Comparison of ENCODE assay signal across 8 mouse cellular contexts in the genomic region with DNA sequence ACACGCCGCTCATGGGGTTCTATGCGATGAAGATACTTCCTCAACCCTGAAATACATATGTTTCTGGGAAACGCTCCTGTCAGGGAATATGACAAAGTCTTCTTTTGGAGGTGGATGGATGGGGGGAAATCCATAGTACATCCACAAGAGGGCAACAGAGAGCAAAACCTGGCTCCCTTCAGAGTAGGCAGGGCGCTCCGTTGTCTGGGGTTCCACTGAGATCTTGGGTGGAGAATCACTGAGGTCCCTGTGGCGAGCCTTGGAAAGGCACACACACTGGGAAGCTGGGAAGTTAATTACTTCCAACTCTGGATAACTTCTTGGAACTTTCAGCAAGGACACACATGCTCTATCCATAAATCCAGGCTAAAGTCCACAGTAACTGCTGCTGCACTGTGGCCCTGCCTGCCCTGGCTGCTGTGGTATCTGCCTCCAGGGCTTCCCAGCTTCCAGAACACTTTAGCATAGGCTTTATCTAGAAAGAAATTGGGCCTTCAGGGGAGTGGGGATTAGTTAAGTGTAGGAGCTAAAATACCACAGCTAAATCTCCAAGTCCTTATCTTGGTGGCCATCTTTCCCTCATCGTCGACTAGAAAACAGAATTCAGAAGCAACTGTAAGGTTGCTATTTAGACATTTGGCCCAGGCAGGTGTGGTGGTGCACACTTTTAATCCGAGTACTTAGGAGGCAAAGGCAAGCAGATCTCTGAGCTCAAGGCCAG.
DNase-seq lines count a peak whose midpoint lies in the region; ATAC-seq and TF ChIP-seq lines count a peak whose summit lies in the region.

No protein-coding gene starts in this region.

- H3K27ac ChIP-seq in midbrain, embryonic 14.5 days (replicated peaks; ENCODE audit: low read depth, low read length): no peak overlapping the region
- no peak overlapping the region for H3K27ac ChIP-seq in midbrain, embryonic 13.5 days
- no peak overlapping the region for H3K27ac ChIP-seq in embryonic fibroblast, embryonic 13.5 days (ENCODE audit: insufficient read depth, low read length)
- H3K27ac ChIP-seq in limb, embryonic 13.5 days: no peak overlapping the region

- 77% methylated on average over 10 of the region's 10 CpGs for WGBS in midbrain, embryonic 14.5 days
- WGBS in midbrain, embryonic 13.5 days: 75% methylated on average over 10 of the region's 10 CpGs
- 68% methylated on average over 10 of the region's 10 CpGs for WGBS in limb, embryonic 13.5 days

- ATAC-seq in midbrain, embryonic 14.5 days (ENCODE audit: low FRiP score, low TSS enrichment): no peak
- ATAC-seq in midbrain, embryonic 13.5 days: no peak
- 0 out of 2 replicates have a peak, but pooled peaks have one; percentile 59 for ATAC-seq in limb, embryonic 13.5 days (ENCODE audit: low FRiP score, low read depth)
- ATAC-seq in erythroid progenitor cell, adult 5-6 weeks (replicated peaks; ENCODE audit: low FRiP score, poor library complexity, severe bottlenecking): no peak

- peak; percentile 17 to 64 for DNase-seq in adrenal gland, adult (ENCODE audit: inconsistent age in 2 of 2, low spot score in 1 of 2)
- DNase-seq in adrenal gland, postnatal 4 days (ENCODE audit: low spot score in 2 of 2): no peak
- peak; percentile 56 for DNase-seq in midbrain, embryonic 14.5 days
- peak; percentile 62 for DNase-seq in thymus, postnatal 4 days

- H3K9me3 ChIP-seq in midbrain, embryonic 14.5 days (ENCODE audit: control insufficient read depth, low read length): no peaks in the 10 kb centered on the region
- H3K9me3 ChIP-seq in midbrain, embryonic 13.5 days: peaks cover 3% of the 10 kb centered on the region; the same call in 1 of the 2 replicates
- no peaks in the 10 kb centered on the region for H3K9me3 ChIP-seq in limb, embryonic 13.5 days

- H3K9ac ChIP-seq in midbrain, embryonic 14.5 days (replicated peaks; ENCODE audit: low read length): no peak overlapping the region
- no peak overlapping the region for H3K9ac ChIP-seq in midbrain, embryonic 13.5 days (replicated peaks)
- no peak overlapping the region for H3K9ac ChIP-seq in limb, embryonic 13.5 days

- H3K4me2 ChIP-seq in midbrain, embryonic 14.5 days (ENCODE audit: low read length): no peak overlapping the region
- no peak overlapping the region for H3K4me2 ChIP-seq in midbrain, embryonic 13.5 days (replicated peaks)
- H3K4me2 ChIP-seq in limb, embryonic 13.5 days (replicated peaks): no peak overlapping the region

- H3K4me3 ChIP-seq in midbrain, embryonic 14.5 days (replicated peaks; ENCODE audit: low read depth, low read length): no peak overlapping the region
- no peak overlapping the region for H3K4me3 ChIP-seq in midbrain, embryonic 13.5 days (replicated peaks)
- no peak overlapping the region for H3K4me3 ChIP-seq in embryonic fibroblast, embryonic 13.5 days (ENCODE audit: insufficient read depth, low read length)
- H3K4me3 ChIP-seq in limb, embryonic 13.5 days: no peak overlapping the region

- no peak for TF ChIP-seq POLR2A in embryonic fibroblast, embryonic 13.5 days (IDR thresholded peaks at IDR 0.05; ENCODE audit: low read depth, low read length)

- TF ChIP-seq CTCF in embryonic fibroblast, embryonic 13.5 days (IDR thresholded peaks at IDR 0.05; ENCODE audit: borderline replicate concordance, insufficient read depth, low read length): peak; percentile 30; the same call in 1 of the 2 replicates

- 0 out of 2 replicates have a peak, but pooled peaks cover 4% of the 10 kb centered on the region for H3K4me1 ChIP-seq in midbrain, embryonic 14.5 days (ENCODE audit: control insufficient read depth, insufficient read depth, low read length)
- peaks cover 7% of the 10 kb centered on the region; the same call in 1 of the 2 replicates for H3K4me1 ChIP-seq in midbrain, embryonic 13.5 days (replicated peaks)
- H3K4me1 ChIP-seq in embryonic fibroblast, embryonic 13.5 days (ENCODE audit: control insufficient read depth, insufficient read depth, low read length): no peaks in the 10 kb centered on the region
- peaks cover 10% of the 10 kb centered on the region for H3K4me1 ChIP-seq in limb, embryonic 13.5 days

- H3K36me3 ChIP-seq in midbrain, embryonic 14.5 days (ENCODE audit: control insufficient read depth, insufficient read depth, low read length): peaks cover 21% of the 10 kb centered on the region; the same call in 1 of the 2 replicates
- peaks cover 36% of the 10 kb centered on the region for H3K36me3 ChIP-seq in midbrain, embryonic 13.5 days
- no peaks in the 10 kb centered on the region for H3K36me3 ChIP-seq in limb, embryonic 13.5 days

- H3K27me3 ChIP-seq in midbrain, embryonic 14.5 days (ENCODE audit: control insufficient read depth, insufficient read depth, low read length): no peaks in the 10 kb centered on the region
- no peaks in the 10 kb centered on the region for H3K27me3 ChIP-seq in midbrain, embryonic 13.5 days
- H3K27me3 ChIP-seq in limb, embryonic 13.5 days: no peaks in the 10 kb centered on the region

Comparison
In these comparisons a context has a peak if more than half of its experiments do, and no peak if none do; other contexts are left out.
1. DNase-seq: peak in adrenal gland, adult (2 of 2), midbrain, embryonic 14.5 days (single experiment) and thymus, postnatal 4 days (single experiment); none in adrenal gland, postnatal 4 days (0 of 2).